Mouse (Mus musculus): ENCODE data around the gene Map3k13. TPM values are rescaled to one million over a fixed set of nuclear protein-coding genes. Genes with fewer than 3 reads are reported as not detected.

Map3k13 gene
- total RNA-seq, 2 experiments from 2014 or later = 14.7 to 16.0 TPM

Other genes with a start within 250 kb of the Map3k13 start
- gene 2510009E07Rik, start 99.7 kb upstream of the Map3k13 start, total RNA-seq (2021) = 10 to 100 TPM; 53.3 to 58.9 TPM
- gene Ehhadh, start 6.5 kb upstream of the Map3k13 start, total RNA-seq (2021) = 1 to 10 TPM; 1.5 to 1.7 TPM
- 10 to 100 TPM; 15.7 to 17.7 TPM for gene Tmem41a, start 153.2 kb downstream of the Map3k13 start, total RNA-seq (2021)
- gene Liph, start 201.3 kb downstream of the Map3k13 start, total RNA-seq (2021) = under 1 TPM; 0.30 to 0.41 TPM
- 100 to 1,000 TPM in 1 of 2 experiments, 10 to 100 TPM in 1; 99.1 to 101 TPM for gene Senp2, start 215.1 kb downstream of the Map3k13 start, total RNA-seq (2021)

Measured in left cerebral cortex, postnatal 25 days (tissue).